Mouse (Mus musculus) thymus, postnatal 25 days (tissue): ENCODE measurements around the gene Gjd3.
"Not testable (repeated sequence)": the region's sequence is repeated elsewhere in the genome, so short reads cannot be mapped to it uniquely, and the experiment has no call there.

Experiments used
- DNase-seq: peaks from one replicate; pipeline ENCODE4 v3.0.0; 2022

Gjd3 gene

DNA sequence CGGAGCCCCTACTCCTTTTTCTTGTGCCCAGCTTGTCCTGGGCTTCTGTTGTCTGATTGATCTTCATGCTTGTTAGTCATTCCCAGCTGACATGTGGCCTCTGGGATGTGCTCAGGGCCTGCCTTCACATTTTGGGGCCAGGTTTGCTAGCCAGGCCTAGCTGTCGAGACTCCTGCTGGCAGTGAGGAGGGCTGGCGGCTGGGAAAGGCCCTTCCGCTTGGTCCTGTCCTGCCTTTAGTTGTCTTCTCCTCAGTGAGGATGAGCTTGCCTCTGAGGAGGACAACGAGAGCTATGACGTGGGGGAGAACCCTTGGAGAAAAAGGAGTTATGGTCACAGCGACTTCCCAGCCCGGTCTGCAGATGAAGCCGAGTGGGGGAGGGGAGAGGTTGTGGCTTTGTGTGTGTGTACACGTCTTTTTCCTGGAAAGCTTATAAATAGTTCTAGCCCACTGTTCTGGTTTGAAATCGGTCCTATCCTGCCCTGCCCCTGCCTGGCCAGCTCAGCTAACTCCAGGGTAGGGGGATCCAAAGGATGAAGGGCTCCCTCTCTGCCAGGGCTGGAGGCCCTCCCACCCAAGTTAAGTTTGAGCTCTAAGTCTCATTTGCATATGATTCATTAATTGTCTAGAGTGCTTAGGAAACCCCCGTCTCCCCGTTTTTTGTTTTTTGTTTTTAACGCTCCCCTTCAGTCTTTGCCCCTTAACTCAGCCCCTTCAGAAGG is 38.9 kb downstream of the Gjd3 start:
- no peak for DNase-seq

- DNase-seq = no peak
These were observed 39.7 kb downstream of the Gjd3 start for GRCm38 (mm10) chr11:98942923-98943641.

DNA sequence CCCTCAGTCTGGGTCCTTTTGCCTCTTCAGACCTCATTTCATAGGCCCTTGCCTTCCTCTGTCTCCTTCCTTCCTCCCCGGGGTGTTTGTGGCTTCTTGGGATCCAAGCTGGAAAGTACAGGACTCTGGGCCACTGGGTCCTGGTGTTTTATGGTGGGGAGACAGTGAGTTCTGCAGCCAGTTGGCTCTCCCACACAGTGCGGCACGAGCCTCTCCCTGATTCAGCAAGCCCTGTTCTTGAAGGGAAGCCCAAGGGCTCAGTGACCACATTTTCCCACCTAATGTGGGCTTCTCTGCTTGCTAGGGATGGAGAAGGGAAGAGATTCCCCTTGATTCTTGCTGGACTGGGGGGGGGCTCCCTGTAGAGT is 40.3 kb downstream of the Gjd3 start:
- no peak for DNase-seq

DNA sequence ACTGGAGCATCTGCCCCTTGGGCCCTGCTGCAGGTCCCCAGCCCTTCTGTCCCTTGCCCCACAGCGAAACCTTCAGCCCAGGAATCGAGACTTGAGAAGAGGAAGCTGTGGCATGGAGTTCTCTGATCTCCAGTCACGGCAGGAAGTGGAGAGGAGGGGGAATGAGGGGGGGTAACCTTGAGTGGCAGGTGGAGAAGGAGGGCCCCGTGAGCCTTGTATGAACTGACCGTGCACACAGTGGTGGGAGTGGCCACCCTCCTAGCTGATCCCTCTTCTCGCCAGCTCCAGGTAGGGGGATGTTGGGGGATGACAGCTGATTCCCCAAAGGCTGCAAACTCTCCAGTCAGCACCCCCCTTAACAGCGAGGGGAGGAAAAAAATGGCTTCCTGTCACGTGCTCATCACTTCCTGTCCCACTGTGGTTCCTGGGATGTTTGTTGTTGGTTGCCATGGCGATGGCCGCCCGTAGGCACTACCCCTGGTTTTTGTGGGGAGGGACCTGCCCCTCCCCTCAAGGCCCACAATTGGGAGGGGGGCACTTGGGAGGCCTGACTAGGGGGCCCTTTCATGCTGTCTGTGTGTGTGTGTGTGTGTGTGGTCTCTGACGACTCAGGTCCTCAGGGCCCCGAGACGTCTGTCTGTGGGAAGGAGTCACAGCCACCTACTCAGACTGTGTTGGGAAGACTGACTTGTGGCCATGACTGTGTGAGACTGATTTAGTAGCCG is 40.8 kb downstream of the Gjd3 start:
- peak; percentile 92 for DNase-seq

DNA sequence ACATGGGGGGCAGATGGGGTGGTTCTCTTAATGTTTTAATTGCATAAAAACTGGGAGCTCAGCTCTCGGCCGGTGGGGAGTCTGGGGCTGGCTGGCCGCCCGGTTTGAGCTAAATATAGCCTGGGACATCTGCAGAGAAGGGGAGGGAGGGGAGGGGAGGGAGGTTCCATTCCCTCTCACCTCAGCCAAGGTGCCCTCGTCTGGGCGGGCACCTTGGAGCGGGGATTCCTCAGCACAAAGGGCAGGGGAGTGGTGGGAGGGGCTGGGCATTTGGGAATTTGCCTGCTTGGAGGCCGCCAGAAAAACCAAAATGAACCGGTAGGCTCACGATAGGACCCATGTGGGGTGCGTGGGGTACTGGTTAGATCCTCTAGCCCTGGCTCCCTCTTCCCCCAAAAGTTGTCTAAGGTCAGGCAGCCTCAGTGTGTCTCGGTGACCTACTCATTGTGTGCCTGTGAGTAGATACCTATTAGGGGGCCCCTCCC is 41.4 kb downstream of the Gjd3 start:
- no peak for DNase-seq

DNA sequence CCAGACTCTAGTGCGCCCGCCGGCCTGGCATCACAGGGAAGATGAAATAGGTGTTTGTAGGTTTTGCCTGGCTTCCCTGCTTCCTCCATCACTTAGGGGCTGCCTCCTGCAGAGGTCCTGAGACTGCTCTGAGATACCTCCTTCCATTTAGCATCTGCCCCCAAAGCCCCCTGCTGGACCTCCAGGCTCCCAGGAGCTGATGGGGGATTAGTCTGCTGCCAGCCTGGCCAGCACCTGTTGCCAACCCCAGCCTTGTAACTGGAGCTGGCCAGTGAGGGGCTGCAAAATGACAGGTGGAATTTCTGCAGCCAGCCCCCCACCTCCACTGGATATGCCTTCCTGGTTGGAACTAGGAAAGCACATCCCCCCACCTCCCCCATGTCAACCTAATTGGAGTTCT is 42.0 kb downstream of the Gjd3 start:
- DNase-seq = no peak

- DNase-seq = no peak
These were observed 42.7 kb downstream of the Gjd3 start for GRCm38 (mm10) chr11:98939953-98940641.

GRCm38 (mm10) chr11:98939084-98939952 is 43.5 kb downstream of the Gjd3 start:
- peak; percentile 73 for DNase-seq

DNA sequence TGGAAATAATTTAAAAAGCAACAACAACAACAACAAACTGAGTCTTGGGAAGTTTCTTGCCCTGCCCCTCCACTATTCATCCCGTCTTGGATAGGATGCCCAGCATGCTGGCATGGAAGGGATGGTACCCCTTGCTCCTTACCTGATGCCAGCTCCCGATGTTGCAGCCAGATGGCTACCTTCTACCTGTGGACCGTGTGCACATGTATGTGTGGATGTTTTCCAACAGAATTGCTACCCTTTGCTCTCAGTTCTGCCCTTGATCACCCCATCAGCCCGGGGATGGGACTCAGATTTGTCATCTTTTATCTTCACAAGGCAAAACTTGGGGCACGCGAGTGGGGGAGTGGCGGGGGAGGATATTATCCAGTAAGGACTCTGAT is 44.1 kb downstream of the Gjd3 start:
- DNase-seq = no peak

- peak; percentile 79 for DNase-seq
These were observed 44.7 kb downstream of the Gjd3 start for GRCm38 (mm10) chr11:98937914-98938694.

- DNase-seq = peak; percentile 89
These were observed 45.4 kb downstream of the Gjd3 start for GRCm38 (mm10) chr11:98937410-98937913.

DNA sequence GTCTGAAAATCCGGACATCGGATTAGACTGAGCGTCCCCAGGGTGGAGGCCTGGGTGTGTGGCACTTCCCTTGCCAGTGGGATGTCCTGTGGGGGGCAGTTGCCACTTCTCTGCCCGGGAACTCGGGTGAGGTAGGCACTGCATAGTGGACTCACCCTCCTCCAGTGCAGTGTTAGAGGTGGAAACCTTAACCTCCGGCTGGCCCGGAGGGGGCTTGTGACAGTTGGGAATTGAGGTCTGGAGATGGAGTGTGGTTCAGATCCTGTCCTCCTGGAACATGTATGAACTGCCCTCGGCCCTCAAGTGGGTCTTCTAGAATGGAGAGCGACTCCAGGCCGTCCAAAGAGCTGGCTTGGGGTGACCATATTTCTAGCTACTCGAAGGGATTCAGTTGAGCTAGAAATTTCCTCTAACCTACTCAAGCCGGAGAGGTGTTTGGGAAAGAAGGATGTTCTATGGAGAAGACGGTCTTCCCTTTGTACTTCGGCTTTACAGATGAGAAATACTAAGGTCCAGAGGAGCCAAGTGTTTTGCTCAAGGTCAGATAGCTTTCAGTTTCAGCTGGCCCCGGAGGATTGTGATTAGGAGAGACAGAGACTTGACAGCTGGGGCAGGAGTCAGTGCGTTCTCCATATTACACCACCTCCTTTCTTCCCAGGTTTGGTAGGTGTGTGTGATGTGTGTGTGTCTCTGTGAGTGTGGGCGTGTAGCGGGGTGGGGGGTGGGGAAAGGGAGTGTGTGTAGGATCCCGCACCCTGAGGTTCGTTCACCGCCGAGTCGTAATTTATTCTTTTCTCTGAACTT is 46.0 kb downstream of the Gjd3 start:
- DNase-seq = no peak

DNA sequence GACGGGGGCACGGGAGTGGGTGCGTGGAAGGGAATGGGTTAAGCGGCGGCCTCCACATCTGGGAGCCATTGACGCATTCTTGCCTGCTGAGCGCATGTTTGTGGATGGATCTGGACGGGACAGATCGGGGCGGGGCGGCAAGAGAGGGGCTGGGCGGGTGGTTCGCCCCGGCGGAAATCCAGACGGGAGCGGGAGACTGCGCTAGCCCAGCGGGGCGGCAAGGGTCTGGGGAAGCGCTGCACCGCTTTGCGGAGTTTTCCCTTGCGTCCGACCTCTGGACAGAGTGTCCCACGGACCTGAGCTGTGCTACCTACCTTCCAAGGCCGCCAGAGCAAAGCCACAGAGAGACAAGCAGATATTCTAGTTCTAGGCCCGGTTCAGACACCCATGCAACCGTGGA is 46.6 kb downstream of the Gjd3 start:
- DNase-seq = no peak

DNA sequence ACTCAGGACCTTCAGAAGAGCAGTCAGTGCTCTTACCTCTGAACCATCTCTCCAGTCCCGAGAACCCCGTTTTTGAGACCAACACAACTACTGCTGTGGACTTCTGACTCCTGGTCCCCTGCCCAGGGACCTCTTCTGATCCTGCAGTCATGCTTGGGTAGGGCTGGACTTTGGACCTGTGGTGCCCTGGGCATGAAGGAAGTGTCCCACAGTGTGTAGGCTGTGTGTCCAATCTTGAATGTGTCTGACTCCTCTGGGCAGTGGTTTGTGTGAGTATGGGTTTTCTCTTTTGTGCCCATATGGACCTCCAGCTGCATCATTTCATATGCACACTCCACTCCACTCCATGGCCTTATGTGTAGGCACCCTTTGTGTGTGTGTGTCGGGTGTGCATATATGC is 47.7 kb downstream of the Gjd3 start:
- no peak for DNase-seq

GRCm38 (mm10) chr11:98934367-98934766 is 48.4 kb downstream of the Gjd3 start:
- no peak for DNase-seq

DNA sequence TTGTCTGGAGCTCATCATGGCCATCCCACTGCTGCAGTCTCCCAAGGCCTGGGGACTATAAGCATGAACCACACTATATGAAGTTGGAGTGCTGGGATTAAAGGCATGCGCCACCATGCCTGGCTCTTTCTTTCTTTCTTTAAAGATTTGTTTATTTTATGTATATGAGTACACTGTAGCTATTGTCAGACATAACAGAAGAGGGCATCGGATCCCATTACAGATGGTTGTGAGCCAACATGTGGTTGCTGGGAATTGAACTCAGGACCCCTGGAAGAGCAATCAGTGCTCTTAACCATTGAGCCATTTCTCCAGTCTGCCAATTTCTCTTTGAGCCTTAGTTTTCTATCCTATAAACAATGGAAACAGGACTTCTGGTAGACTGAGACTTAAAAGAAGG is 49.0 kb downstream of the Gjd3 start:
- not testable (repeated sequence) for DNase-seq

- peak; percentile 72 for DNase-seq
These were observed 49.7 kb downstream of the Gjd3 start for GRCm38 (mm10) chr11:98933151-98933550.

DNA sequence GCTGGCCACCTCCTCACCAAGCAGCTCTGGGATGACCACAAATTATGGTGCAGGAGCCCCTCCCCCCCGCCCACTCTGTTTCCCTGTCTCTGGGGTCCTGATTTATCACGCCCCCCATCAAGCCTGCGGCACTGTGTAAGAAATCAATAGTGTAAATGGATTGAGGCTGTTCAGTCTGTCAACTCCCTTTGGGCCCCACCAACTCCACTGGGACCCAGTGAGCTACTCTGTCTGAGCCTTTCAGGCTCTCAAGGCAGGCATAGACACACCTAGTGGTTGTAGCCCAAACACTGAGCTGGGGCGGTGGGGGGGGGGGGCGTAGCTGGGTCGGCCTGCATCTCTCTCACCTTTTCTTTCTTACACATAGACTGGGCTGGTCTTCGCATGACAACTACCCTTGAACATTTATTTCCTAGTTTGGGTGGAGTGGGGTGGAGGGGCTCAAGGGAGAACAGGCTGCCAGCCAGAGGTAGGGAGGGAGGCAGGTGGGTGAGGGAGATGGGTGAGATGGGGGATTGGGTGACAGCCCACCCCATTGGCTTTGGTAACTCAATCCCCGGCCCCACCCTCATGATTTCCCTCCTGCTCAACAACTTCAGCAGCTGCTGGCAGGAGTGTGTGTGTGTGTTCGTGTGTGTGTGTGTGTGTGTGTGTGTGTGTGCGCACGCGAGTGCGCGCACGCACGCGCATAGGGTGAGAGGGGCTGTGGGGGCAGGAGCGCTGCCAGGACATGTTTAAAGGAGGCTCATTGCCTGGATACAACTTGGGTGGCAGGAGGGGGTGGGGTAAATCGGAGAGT is 50.3 kb downstream of the Gjd3 start:
- DNase-seq = no peak
